Mouse (Mus musculus): ENCODE data around the gene Nrxn1. TPM values are rescaled to one million over a fixed set of nuclear protein-coding genes. Genes with fewer than 3 reads are reported as not detected.

Nrxn1 gene
- polyA plus RNA-seq, 1 experiment from 2014 or later, result 3.2 TPM

DNA sequence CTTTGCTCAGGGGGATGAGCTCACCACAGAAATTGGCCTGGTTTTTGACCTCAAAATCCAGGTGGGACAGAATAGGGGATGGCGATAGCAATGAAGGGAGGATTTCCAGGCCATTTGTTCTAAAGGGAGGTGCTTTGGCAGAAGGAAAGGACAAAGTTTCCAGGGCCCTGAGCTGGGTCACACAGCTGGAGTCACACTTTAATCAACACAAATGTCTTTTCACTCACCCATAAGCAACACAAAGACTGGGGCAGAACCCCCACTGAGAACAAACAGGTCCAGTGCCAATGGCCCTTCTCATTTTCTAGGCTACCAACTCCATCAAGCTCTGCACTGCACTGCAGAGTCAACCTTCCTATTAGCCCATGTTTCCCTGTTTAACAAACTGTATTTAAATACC, 249.0 kb downstream of the Nrxn1 start:
- Histone ChIP-seq H3K4me3 (ENCODE audit: low read depth, low read length) (no peak overlapping the region), H3K27me3 (ENCODE audit: control insufficient read depth, insufficient read depth, low read length) (no peaks in the 10 kb centered on the region), H3K27ac (replicated peaks; ENCODE audit: low read depth, low read length) (no peak overlapping the region), H3K36me3 (ENCODE audit: control insufficient read depth, insufficient read depth, low read length) (no peaks in the 10 kb centered on the region), H3K9me3 (ENCODE audit: control insufficient read depth, low read length) (no peaks in the 10 kb centered on the region), H3K4me1 (ENCODE audit: control insufficient read depth, insufficient read depth, low read length) (no peaks in the 10 kb centered on the region), H3K4me2 (ENCODE audit: low read depth, severe bottlenecking) (no peak overlapping the region), H3K9ac (ENCODE audit: low read length) (no peak overlapping the region)
- ATAC-seq (ENCODE audit: insufficient number of reproducible peaks, low FRiP score, low TSS enrichment, low read depth) (no peak), DNase-seq (ENCODE audit: low spot score) (no peak)
- 15% methylated on average over 1 of the region's 1 CpGs for WGBS

DNA sequence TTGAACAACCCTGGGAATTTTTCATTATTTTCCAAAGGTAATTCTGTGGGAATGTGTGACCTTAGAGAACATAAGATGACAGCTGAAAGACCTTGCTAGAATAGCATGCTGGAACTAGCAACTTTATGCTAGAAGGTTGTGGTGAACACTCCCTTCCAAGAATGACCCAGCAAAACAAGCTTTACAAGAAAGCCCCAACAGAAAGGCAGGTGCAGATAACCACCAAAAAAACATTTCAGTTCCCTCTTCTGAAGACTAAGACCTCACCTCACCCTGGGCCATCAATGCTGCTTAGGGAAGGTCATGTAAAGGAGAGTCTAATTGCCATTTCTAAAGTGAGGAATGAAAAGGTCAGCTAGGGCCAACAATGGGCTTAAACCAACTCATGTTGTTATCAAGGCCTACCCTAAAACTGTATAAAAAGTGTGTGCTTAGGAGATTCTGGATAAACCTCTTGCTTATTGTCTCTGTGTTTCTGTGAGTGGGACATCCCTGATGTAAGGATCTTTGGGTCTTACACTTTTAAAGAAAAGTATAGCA, 249.7 kb downstream of the Nrxn1 start:
- Histone ChIP-seq H3K36me3 (ENCODE audit: control insufficient read depth, insufficient read depth, low read length) (no peaks in the 10 kb centered on the region), H3K4me1 (ENCODE audit: control insufficient read depth, insufficient read depth, low read length) (no peaks in the 10 kb centered on the region), H3K9ac (ENCODE audit: low read length) (no peak overlapping the region), H3K27me3 (ENCODE audit: control insufficient read depth, insufficient read depth, low read length) (no peaks in the 10 kb centered on the region), H3K4me3 (ENCODE audit: low read depth, low read length) (no peak overlapping the region), H3K4me2 (ENCODE audit: low read depth, severe bottlenecking) (no peak overlapping the region), H3K27ac (replicated peaks; ENCODE audit: low read depth, low read length) (no peak overlapping the region), H3K9me3 (ENCODE audit: control insufficient read depth, low read length) (no peaks in the 10 kb centered on the region)
- ATAC-seq (ENCODE audit: insufficient number of reproducible peaks, low FRiP score, low TSS enrichment, low read depth), result no peak
- DNase-seq (ENCODE audit: low spot score), result no peak

DNA sequence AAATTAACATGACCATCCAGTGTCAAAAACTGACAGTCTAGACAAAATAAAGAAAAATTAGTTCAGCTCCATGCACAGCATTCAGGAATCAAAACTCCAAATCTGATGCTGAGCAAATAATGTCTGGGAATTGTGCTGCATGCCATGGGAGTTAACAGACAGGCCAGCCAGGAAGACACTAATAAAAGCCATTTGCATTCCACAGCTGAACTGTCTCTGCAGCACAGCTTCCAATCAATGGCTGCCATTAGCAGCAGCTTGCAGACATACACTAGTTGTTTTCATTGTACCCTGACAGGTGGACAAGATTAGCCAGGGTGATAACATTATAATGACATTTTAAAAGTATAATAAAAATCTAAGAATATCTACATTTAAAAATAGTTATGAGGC, 255.9 kb downstream of the Nrxn1 start:
- DNase-seq (ENCODE audit: low spot score), result no peak
- Histone ChIP-seq H3K27me3 (ENCODE audit: control insufficient read depth, insufficient read depth, low read length) (no peaks in the 10 kb centered on the region), H3K4me2 (ENCODE audit: low read depth, severe bottlenecking) (no peak overlapping the region), H3K4me1 (ENCODE audit: control insufficient read depth, insufficient read depth, low read length) (no peaks in the 10 kb centered on the region), H3K4me3 (ENCODE audit: low read depth, low read length) (no peak overlapping the region), H3K36me3 (ENCODE audit: control insufficient read depth, insufficient read depth, low read length) (no peaks in the 10 kb centered on the region), H3K27ac (replicated peaks; ENCODE audit: low read depth, low read length) (no peak overlapping the region), H3K9ac (ENCODE audit: low read length) (no peak overlapping the region), H3K9me3 (ENCODE audit: control insufficient read depth, low read length) (no peaks in the 10 kb centered on the region)
- no peak for ATAC-seq (ENCODE audit: insufficient number of reproducible peaks, low FRiP score, low TSS enrichment, low read depth)

- H3K27ac ChIP-seq (replicated peaks; ENCODE audit: low read depth, low read length), result no peak overlapping the region
- no peak overlapping the region for H3K4me3 ChIP-seq (ENCODE audit: low read depth, low read length)
- H3K4me2 ChIP-seq (ENCODE audit: low read depth, severe bottlenecking), result no peak overlapping the region
- no peak for ATAC-seq (ENCODE audit: insufficient number of reproducible peaks, low FRiP score, low TSS enrichment, low read depth)
- no peak for DNase-seq (ENCODE audit: low spot score)
- H3K9ac ChIP-seq (ENCODE audit: low read length), result no peak overlapping the region
- H3K4me1 ChIP-seq (ENCODE audit: control insufficient read depth, insufficient read depth, low read length), result no peaks in the 10 kb centered on the region
- 65% methylated on average over 4 of the region's 4 CpGs for WGBS
- H3K9me3 ChIP-seq (ENCODE audit: control insufficient read depth, low read length), result no peaks in the 10 kb centered on the region
- no peaks in the 10 kb centered on the region for H3K27me3 ChIP-seq (ENCODE audit: control insufficient read depth, insufficient read depth, low read length)
- no peaks in the 10 kb centered on the region for H3K36me3 ChIP-seq (ENCODE audit: control insufficient read depth, insufficient read depth, low read length)
Observed at GRCm38 (mm10) chr17:90836154-90837021, 256.5 kb downstream of the Nrxn1 start.

GRCm38 (mm10) chr17:90818340-90818739, 274.5 kb downstream of the Nrxn1 start:
- Histone ChIP-seq H3K4me2 (ENCODE audit: low read depth, severe bottlenecking) (no peak overlapping the region), H3K9me3 (ENCODE audit: control insufficient read depth, low read length) (no peaks in the 10 kb centered on the region), H3K27ac (replicated peaks; ENCODE audit: low read depth, low read length) (no peak overlapping the region), H3K4me1 (ENCODE audit: control insufficient read depth, insufficient read depth, low read length) (no peaks in the 10 kb centered on the region), H3K36me3 (ENCODE audit: control insufficient read depth, insufficient read depth, low read length) (no peaks in the 10 kb centered on the region), H3K27me3 (ENCODE audit: control insufficient read depth, insufficient read depth, low read length) (no peaks in the 10 kb centered on the region), H3K4me3 (ENCODE audit: low read depth, low read length) (no peak overlapping the region), H3K9ac (ENCODE audit: low read length) (no peak overlapping the region)
- DNase-seq (ENCODE audit: low spot score) (no peak), ATAC-seq (ENCODE audit: insufficient number of reproducible peaks, low FRiP score, low TSS enrichment, low read depth) (no peak)
- whole genome bisulfite sequencing, result 70% methylated on average over 2 of the region's 2 CpGs

GRCm38 (mm10) chr17:90817898-90818297, 275.0 kb downstream of the Nrxn1 start:
- ATAC-seq (ENCODE audit: insufficient number of reproducible peaks, low FRiP score, low TSS enrichment, low read depth) (no peak), DNase-seq (ENCODE audit: low spot score) (no peak)
- no peak overlapping the region for H3K27ac ChIP-seq (replicated peaks; ENCODE audit: low read depth, low read length)
- no peak overlapping the region for H3K4me3 ChIP-seq (ENCODE audit: low read depth, low read length)
- no peaks in the 10 kb centered on the region for H3K9me3 ChIP-seq (ENCODE audit: control insufficient read depth, low read length)
- no peaks in the 10 kb centered on the region for H3K36me3 ChIP-seq (ENCODE audit: control insufficient read depth, insufficient read depth, low read length)
- H3K4me1 ChIP-seq (ENCODE audit: control insufficient read depth, insufficient read depth, low read length), result no peaks in the 10 kb centered on the region
- WGBS, result 87% methylated on average over 2 of the region's 2 CpGs
- no peak overlapping the region for H3K4me2 ChIP-seq (ENCODE audit: low read depth, severe bottlenecking)
- H3K9ac ChIP-seq (ENCODE audit: low read length), result no peak overlapping the region
- H3K27me3 ChIP-seq (ENCODE audit: control insufficient read depth, insufficient read depth, low read length), result no peaks in the 10 kb centered on the region

DNA sequence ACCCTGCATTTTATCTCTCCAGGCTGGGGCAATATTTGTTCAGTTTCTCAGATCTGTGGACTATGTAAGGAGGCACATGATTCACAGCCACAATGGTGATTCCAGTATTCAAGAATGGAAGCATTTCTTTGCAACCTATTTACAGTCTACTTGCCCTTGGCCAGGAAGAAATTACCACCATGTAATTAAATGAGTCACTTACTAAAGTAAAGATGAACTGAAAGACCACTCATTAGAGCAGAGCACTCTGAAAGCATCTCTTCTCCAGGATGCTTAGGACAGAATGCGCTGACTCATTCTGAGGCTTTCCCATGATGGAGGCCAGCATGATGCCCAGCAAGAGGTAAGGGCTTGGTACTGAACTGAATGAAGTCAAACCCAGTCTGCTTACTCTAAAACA, 277.6 kb downstream of the Nrxn1 start:
- no peak overlapping the region for H3K27ac ChIP-seq (replicated peaks; ENCODE audit: low read depth, low read length)
- WGBS, result 89% methylated on average over 1 of the region's 1 CpGs
- no peak for ATAC-seq (ENCODE audit: insufficient number of reproducible peaks, low FRiP score, low TSS enrichment, low read depth)

DNA sequence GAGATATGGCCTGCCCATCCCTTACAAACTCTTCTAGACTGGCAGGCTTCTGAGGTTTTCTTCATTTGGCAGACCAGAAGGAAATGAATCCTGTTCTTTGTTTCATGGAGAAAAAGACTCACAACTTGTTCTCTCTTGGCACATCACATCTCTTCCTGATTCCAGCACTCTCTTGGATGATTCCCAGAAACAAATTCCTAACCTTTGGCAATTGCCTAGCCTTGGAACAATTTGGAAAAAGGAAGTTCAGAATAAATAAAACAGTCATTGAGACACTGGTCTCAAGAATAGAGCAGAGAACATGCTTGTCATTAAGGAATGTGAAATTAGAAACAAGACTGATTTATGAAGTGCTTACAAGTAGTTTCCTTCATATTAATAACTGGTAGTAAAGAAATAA, 279.1 kb downstream of the Nrxn1 start:
- H3K9me3 ChIP-seq (ENCODE audit: control insufficient read depth, low read length), result no peaks in the 10 kb centered on the region
- H3K4me3 ChIP-seq (ENCODE audit: low read depth, low read length), result no peak overlapping the region
- H3K27ac ChIP-seq (replicated peaks; ENCODE audit: low read depth, low read length), result no peak overlapping the region
- no peaks in the 10 kb centered on the region for H3K36me3 ChIP-seq (ENCODE audit: control insufficient read depth, insufficient read depth, low read length)
- DNase-seq (ENCODE audit: low spot score) (no peak), ATAC-seq (ENCODE audit: insufficient number of reproducible peaks, low FRiP score, low TSS enrichment, low read depth) (no peak)
- H3K4me2 ChIP-seq (ENCODE audit: low read depth, severe bottlenecking), result no peak overlapping the region
- H3K4me1 ChIP-seq (ENCODE audit: control insufficient read depth, insufficient read depth, low read length), result no peaks in the 10 kb centered on the region
- no peak overlapping the region for H3K9ac ChIP-seq (ENCODE audit: low read length)
- H3K27me3 ChIP-seq (ENCODE audit: control insufficient read depth, insufficient read depth, low read length), result no peaks in the 10 kb centered on the region

More for the DNA sequence above, 277.6 kb downstream of the Nrxn1 start:
- no peak overlapping the region for H3K4me2 ChIP-seq (ENCODE audit: low read depth, severe bottlenecking)
- no peak for DNase-seq (ENCODE audit: low spot score)
- no peaks in the 10 kb centered on the region for H3K27me3 ChIP-seq (ENCODE audit: control insufficient read depth, insufficient read depth, low read length)
- no peaks in the 10 kb centered on the region for H3K4me1 ChIP-seq (ENCODE audit: control insufficient read depth, insufficient read depth, low read length)
- H3K36me3 ChIP-seq (ENCODE audit: control insufficient read depth, insufficient read depth, low read length), result no peaks in the 10 kb centered on the region
- H3K4me3 ChIP-seq (ENCODE audit: low read depth, low read length), result no peak overlapping the region
- H3K9me3 ChIP-seq (ENCODE audit: control insufficient read depth, low read length), result no peaks in the 10 kb centered on the region
- H3K9ac ChIP-seq (ENCODE audit: low read length), result no peak overlapping the region

DNA sequence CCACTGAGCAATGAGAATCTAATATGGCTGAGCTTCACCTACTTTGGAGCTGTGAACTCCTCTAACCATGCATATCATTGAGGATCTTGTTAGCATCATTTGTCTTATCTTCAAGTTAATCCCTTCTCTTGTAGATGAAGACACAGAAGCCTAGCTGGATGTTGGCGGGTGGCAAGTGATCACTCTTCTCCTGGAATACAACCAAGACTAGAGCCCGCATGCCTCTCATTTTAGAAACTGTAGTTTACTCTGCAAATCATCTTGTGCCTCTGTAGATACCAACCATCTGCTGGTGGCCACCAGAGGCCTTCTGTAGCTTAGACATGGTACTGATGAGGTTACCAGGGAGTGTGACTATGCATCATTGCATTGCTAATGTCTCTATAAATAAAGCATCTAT, 280.4 kb downstream of the Nrxn1 start:
- H3K27ac ChIP-seq (replicated peaks; ENCODE audit: low read depth, low read length), result no peak overlapping the region
- ATAC-seq (ENCODE audit: insufficient number of reproducible peaks, low FRiP score, low TSS enrichment, low read depth), result no peak
- H3K4me2 ChIP-seq (ENCODE audit: low read depth, severe bottlenecking), result no peak overlapping the region
- no peaks in the 10 kb centered on the region for H3K36me3 ChIP-seq (ENCODE audit: control insufficient read depth, insufficient read depth, low read length)
- no peaks in the 10 kb centered on the region for H3K9me3 ChIP-seq (ENCODE audit: control insufficient read depth, low read length)
- no peaks in the 10 kb centered on the region for H3K27me3 ChIP-seq (ENCODE audit: control insufficient read depth, insufficient read depth, low read length)
- no peak overlapping the region for H3K9ac ChIP-seq (ENCODE audit: low read length)
- no peak overlapping the region for H3K4me3 ChIP-seq (ENCODE audit: low read depth, low read length)
- DNase-seq (ENCODE audit: low spot score), result no peak
- H3K4me1 ChIP-seq (ENCODE audit: control insufficient read depth, insufficient read depth, low read length), result no peaks in the 10 kb centered on the region
- 89% methylated on average over 2 of the region's 2 CpGs for WGBS
